Mouse (Mus musculus) kidney, postnatal 0 days (tissue): ENCODE measurements around the gene Exoc6b. TPM values are rescaled to one million over a fixed set of nuclear protein-coding genes. Genes with fewer than 3 reads are reported as not detected.
A peak's percentile ranks its signal among the peaks of the same experiment; 100 is the strongest.

Experiments
- ATAC-seq: fragments of 200-750 bp; cut with Nextera tagmentation; replicated peaks from 2 replicates; pipeline ENCODE4 v1.8.0; 2017; ENCODE audit warnings: low read depth, moderate number of reproducible peaks, moderate TSS enrichment, moderate library complexity; ENCODE audit not compliant: low FRiP score
- DNase-seq: peaks from one replicate; pipeline ENCODE4 v3.0.0-alpha.2; 2016; ENCODE audit warnings: low spot score
- H3K27ac ChIP-seq: fragments of 300-500 bp; sonication (generic); 2 replicates; pipeline ENCODE4 v1.5.1; 2014; ENCODE audit warnings: mild to moderate bottlenecking
- H3K27me3 ChIP-seq: fragments of 300-500 bp; sonication (generic); 2 replicates; pipeline ENCODE4 v1.6.1; 2014; ENCODE audit warnings: low read length, mixed read lengths; ENCODE audit not compliant: insufficient read depth
- H3K36me3 ChIP-seq: fragments of 300-500 bp; sonication (generic); 2 replicates; pipeline ENCODE4 v1.6.1; 2014; ENCODE audit warnings: low read length, mixed read lengths; ENCODE audit not compliant: insufficient read depth
- H3K4me1 ChIP-seq: fragments of 300-500 bp; sonication (generic); replicated peaks from 2 replicates; pipeline ENCODE4 v1.6.1; 2014; ENCODE audit warnings: antibody characterized with exemption, low read length, mixed read lengths; ENCODE audit not compliant: insufficient read depth
- H3K4me2 ChIP-seq: fragments of 300-500 bp; sonication (generic); 2 replicates; pipeline ENCODE4 v1.6.1; 2014; ENCODE audit warnings: mild to moderate bottlenecking, low read length, moderate library complexity, mixed read lengths
- H3K4me3 ChIP-seq: fragments of 300-500 bp; sonication (generic); replicated peaks from 2 replicates; pipeline ENCODE4 v1.5.1; 2014; ENCODE audit warnings: low read depth, low read length
- H3K9ac ChIP-seq: fragments of 300-500 bp; sonication (generic); 2 replicates; pipeline ENCODE4 v1.6.1; 2014; ENCODE audit warnings: low read depth, low read length
- H3K9me3 ChIP-seq: fragments of 300-500 bp; sonication (generic); replicated peaks from 2 replicates; pipeline ENCODE4 v1.6.1; 2016; ENCODE audit warnings: low read length, inconsistent platforms, mixed read lengths
- CTCF ChIP-seq: IDR thresholded peaks from 2 replicates; pipeline ENCODE4 v1.5.1; 2016; ENCODE audit warnings: antibody characterized with exemption, low read depth, mild to moderate bottlenecking, moderate library complexity
- WGBS: fragments of 180-500 bp; shearing (Covaris S2); extraction: QIAGEN DNeasy Blood & Tissue Kit; methylation state at CpG from one replicate; pipeline ENCODE4 v1.1.7; 2014; 5-methylcytosine and 5-hydroxymethylcytosine counted together
- polyA plus RNA-seq: library from polyadenylated mRNA; unstranded; fragments of >200 nt; fragmentation: Nextera tagmentation; extraction: Ambion mirVana; gene quantifications from 2 replicates; pipeline ENCODE4 v1.2.1, GENCODE M21; 2015

Gene Exoc6b
- polyA plus RNA-seq, 1 experiment from 2014 or later, result 16.7 TPM

DNA sequence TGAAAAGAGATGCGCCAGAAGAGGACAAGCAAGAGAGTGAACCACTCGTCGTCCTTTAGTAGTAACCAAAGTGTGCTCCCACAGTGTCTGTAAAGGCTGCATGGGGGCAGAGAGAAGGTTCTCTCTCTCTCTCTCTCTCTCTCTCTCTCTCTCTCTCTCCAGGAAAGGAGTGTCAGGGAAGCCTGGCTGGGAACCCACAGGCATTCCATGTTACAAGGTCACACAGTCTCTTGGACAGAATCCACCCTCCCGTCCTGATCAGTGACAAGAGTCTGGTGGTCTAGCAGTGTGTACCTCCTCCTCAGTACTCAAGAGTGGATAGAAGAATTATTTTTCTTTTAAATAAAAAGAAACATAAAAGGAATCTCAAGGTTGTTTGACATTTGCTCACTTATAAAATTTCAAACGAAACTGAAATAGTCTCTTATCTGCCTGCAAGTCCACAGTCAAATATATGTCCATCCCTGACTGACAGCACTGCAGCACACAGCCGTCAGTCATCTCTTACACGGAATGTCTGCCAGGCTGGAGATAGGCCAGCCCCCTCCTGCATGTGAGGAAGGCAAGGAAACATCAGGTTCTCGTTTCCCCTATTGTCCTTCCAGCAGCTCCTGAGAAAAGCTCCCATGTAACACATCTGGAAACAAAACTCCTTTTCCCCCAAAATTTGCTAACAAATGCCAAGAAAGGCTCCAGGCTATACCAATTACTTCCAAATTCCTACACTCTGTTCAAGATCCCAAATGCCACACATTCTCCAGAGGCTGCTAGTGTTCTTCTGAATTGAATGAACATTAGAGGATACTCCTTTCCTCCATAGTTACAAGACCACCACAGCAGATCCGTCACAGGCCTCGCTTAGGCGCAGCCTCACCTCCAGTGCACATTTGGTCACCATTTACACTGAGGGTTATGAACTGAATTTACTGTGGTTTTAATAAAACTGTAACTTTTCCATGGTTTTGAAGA, 136.1 kb downstream of the Exoc6b start:
- ATAC-seq, result no peak
- TF ChIP-seq CTCF, result no peak
- Histone ChIP-seq H3K4me2 (no peak overlapping the region), H3K9ac (no peak overlapping the region), H3K9me3 (no peaks in the 10 kb centered on the region), H3K27me3 (no peaks in the 10 kb centered on the region), H3K27ac (no peak overlapping the region), H3K36me3 (no peaks in the 10 kb centered on the region), H3K4me1 (0 out of 2 replicates have a peak, but pooled peaks cover 4% of the 10 kb centered on the region), H3K4me3 (no peak overlapping the region)
- peak; percentile 18 for DNase-seq
- 68% methylated on average over 11 of the region's 11 CpGs for WGBS

DNA sequence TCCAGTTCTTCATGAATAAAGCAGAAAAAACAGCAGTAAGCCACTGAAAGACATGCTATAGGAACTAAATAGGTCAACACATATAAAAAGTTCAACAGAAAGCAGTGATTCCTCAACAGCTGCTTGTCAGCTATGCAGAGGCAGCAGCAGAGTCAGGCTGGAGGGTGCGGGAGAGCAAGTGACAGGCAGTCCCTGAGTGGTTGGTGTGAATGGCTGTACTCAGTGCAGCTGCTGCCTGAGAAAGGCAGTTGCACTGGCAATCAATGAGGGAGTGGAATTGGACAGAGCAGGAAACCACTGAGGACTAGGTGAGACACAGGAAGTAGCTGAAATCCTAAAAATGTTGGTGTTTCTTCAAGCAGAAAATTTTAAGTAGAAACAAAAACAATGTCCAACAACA, 138.3 kb downstream of the Exoc6b start:
- TF ChIP-seq CTCF, result no peak
- H3K27ac ChIP-seq, result no peak overlapping the region
- DNase-seq, result no peak

DNA sequence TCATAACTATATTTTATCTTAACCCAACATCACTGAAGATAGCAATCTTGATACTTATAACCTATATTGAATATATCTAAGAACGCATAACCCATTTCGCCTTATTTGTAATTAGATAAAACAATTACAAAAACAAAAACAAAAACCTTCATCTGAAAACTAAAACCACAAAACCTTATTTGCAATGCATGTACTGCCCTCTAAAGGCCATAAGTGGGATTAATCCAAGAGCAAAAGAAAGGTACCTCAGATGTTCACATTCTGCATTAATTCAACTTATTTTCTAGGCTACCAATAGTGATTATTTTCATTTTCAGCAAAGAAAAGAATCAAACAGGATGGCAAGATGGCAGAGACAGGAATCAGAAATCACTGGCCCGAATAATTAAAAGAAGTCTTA, 143.2 kb downstream of the Exoc6b start:
- Histone ChIP-seq H3K4me3 (no peak overlapping the region), H3K9ac (no peak overlapping the region), H3K36me3 (no peaks in the 10 kb centered on the region), H3K27ac (no peak overlapping the region), H3K4me2 (no peak overlapping the region), H3K4me1 (no peaks in the 10 kb centered on the region), H3K9me3 (no peaks in the 10 kb centered on the region), H3K27me3 (no peaks in the 10 kb centered on the region)
- peak; percentile 75 for TF ChIP-seq CTCF
- 63% methylated on average over 3 of the region's 3 CpGs for WGBS
- DNase-seq, result peak; percentile 58
- ATAC-seq, result no peak

More for the DNA sequence above, 138.3 kb downstream of the Exoc6b start:
- ATAC-seq, result no peak
- 0 out of 2 replicates have a peak, but pooled peaks cover 4% of the 10 kb centered on the region for H3K4me1 ChIP-seq
- H3K9me3 ChIP-seq, result no peaks in the 10 kb centered on the region
- H3K27me3 ChIP-seq, result no peaks in the 10 kb centered on the region
- WGBS, result 27% methylated on average over 1 of the region's 1 CpGs
- H3K4me3 ChIP-seq, result no peak overlapping the region
- no peaks in the 10 kb centered on the region for H3K36me3 ChIP-seq
- no peak overlapping the region for H3K9ac ChIP-seq
- H3K4me2 ChIP-seq, result no peak overlapping the region

DNA sequence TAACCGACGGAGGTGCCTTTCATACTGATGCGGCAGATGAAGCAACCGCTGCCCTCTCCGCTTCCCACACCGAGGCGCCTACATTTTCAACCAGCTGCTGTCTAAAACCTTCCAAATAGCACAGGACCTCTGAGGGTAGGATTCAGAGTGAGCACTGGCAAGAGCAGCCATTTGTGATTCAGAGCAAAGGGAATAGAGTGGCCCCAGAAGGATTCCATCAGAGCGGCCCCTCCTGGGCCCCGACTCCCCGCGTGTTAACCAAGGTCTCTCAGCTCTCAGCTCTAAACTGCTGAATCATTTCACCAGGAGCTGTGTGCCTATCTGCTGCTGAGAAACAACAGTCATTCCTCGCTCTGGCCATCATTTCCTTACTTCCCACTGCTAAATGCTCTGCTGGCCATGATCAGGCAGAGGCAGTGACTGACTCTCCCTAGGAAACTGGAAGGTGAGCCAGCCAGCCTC, 145.5 kb downstream of the Exoc6b start:
- DNase-seq (no peak), ATAC-seq (no peak)
- WGBS, result 59% methylated on average over 12 of the region's 12 CpGs
- Histone ChIP-seq H3K36me3 (no peaks in the 10 kb centered on the region), H3K9me3 (no peaks in the 10 kb centered on the region), H3K27ac (no peak overlapping the region), H3K9ac (no peak overlapping the region), H3K4me1 (no peaks in the 10 kb centered on the region), H3K27me3 (no peaks in the 10 kb centered on the region), H3K4me3 (no peak overlapping the region), H3K4me2 (no peak overlapping the region)
- no peak for TF ChIP-seq CTCF

- no peaks in the 10 kb centered on the region for H3K27me3 ChIP-seq
- no peaks in the 10 kb centered on the region for H3K4me1 ChIP-seq
- WGBS, result 35% methylated on average over 2 of the region's 2 CpGs
- no peak overlapping the region for H3K27ac ChIP-seq
- no peak overlapping the region for H3K4me3 ChIP-seq
- peak; percentile 74 for TF ChIP-seq CTCF
- H3K9ac ChIP-seq, result no peak overlapping the region
- no peak overlapping the region for H3K4me2 ChIP-seq
- no peaks in the 10 kb centered on the region for H3K9me3 ChIP-seq
- H3K36me3 ChIP-seq, result no peaks in the 10 kb centered on the region
- ATAC-seq, result no peak
- DNase-seq, result peak; percentile 52
Measured at GRCm38 (mm10) chr6:84916291-84916690, 153.0 kb downstream of the Exoc6b start.

DNA sequence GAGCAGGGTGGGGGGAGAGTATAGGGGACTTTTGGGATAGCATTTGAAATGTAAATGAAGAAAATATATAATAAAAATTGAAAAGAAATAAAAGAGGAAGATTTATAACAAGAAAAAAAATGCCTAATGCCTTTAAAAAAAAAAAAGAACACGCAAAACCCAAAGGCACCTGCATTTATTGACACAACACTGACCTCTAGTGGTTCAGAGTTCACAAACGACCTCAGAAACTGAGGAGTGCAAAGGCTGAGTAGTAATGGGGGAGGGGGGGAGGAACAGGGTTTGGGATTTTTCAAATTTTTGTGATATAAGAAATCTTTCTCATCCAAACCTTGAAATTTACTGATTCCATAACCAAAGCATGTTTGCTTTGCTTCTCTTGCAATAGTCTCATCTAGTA, 156.9 kb downstream of the Exoc6b start:
- Histone ChIP-seq H3K27me3 (no peaks in the 10 kb centered on the region), H3K36me3 (no peaks in the 10 kb centered on the region), H3K4me3 (no peak overlapping the region), H3K9ac (no peak overlapping the region), H3K27ac (no peak overlapping the region), H3K9me3 (no peaks in the 10 kb centered on the region), H3K4me2 (no peak overlapping the region), H3K4me1 (no peaks in the 10 kb centered on the region)
- WGBS, result 3% methylated on average over 2 of the region's 2 CpGs
- TF ChIP-seq CTCF, result peak; percentile 77
- DNase-seq (peak; percentile 64), ATAC-seq (no peak)
